Mouse (Mus musculus) regulatory T cell (primary cell): ENCODE results near the gene Galnt7.

Experiments
- in situ Hi-C: fragments of 300-600 bp; cut with MboI, MseI; formaldehyde crosslinking; loops from one replicate; pipeline ENCODE4 v1.15.1; 2025; ENCODE audit warnings: high pct_unique_total_duplicates

Galnt7 gene

DNA sequence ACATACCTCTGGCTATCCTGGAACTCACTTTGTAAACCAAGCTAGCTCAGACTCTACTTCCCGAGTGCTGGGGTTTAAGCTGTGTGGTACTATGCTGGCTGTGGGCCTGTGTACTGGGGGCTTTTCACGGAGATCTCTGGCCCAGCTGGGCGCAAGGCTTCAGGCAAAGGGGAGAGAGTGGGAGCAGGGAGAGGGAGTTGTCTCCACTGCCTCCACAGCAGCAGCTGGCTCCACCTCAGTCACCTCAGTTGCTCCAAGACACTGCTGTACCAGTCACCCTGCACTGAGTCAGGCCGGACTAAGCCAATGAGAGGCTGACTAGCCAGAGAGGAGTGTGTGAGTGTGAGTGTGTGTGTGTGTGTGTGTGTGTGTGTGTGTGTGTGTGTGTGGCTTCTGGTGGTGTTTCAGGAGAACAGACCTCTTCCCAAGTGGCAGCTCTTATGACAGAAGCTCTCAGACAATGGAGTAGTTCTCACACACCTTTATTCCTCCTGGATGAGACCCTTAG is 145.2 kb downstream of the Galnt7 start:
- in situ Hi-C loops = loop anchor here (10.0 kb wide), 1 partner anchor 73 kb away; no protein-coding TSS in a partner anchor

DNA sequence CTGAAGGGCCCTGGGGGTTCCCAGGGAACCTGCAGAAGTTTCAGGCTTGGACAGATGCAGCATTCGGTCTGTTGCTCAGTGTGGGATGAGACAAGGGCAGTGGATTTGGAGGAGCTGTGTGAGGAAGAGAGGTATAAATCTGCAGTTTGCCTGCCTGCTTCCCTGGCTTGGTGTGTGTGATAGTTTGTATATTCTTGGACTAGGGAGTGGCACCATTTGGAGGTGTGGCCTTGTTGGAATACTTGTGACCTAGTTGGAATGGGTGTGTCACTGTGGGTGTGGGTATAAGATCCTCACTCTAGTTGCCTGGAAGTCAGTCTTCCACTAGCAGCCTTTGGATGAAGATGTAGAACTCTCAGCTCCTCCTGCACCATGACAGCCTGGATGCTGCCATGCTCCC is 147.3 kb downstream of the Galnt7 start:
- in situ Hi-C loops = loop anchor here (10.0 kb wide), 1 partner anchor 71 kb away; no protein-coding TSS in a partner anchor

DNA sequence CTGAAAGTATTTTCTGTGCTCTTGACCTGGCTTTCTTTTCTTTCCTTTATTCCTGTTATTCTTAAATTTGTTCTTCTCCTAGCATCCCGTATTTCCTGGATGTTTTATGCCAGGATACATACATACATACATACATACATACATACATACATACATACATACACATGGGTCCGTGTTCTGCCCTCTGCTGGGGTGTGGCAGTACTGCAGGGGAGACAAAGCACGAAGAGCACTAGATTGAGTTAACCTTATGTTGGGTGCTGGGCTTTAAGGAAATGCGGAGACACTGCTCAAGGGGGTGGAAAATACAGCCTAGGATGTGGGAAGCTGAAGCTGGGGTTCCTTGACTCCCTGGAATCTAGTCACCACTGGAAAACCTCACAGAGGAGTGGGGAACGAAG is 149.2 kb downstream of the Galnt7 start:
- in situ Hi-C loops = loop anchor here (10.0 kb wide), 1 partner anchor 69 kb away; no protein-coding TSS in a partner anchor

- in situ Hi-C loops = no loop called here
Observed at GRCm38 (mm10) chr8:57498847-57499511, 153.9 kb downstream of the Galnt7 start.

GRCm38 (mm10) chr8:57498494-57498846 is 154.4 kb downstream of the Galnt7 start:
- in situ Hi-C loops = no loop called here

- in situ Hi-C loops = no loop called here
Observed at GRCm38 (mm10) chr8:57491873-57492272, 161.0 kb downstream of the Galnt7 start.

DNA sequence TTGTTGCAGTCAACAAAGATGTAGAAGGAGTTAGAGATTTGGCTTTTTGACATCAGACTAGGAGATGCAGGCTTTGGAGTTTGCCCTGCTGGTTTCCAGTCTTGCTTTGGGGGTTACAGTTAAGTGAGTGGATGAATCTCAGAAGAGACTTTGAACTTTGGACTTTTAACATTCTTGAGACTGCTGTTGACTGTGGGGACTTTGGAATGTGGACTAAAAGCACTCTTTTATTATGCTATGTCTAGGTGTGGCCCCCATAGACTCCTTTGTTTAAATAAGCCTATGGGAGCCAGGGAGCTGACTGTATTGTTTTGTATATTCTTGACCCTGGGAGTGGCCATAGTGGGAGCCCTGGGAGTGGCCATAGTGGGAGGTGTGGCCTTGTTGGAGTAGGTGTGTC is 162.9 kb downstream of the Galnt7 start:
- in situ Hi-C loops = no loop called here

DNA sequence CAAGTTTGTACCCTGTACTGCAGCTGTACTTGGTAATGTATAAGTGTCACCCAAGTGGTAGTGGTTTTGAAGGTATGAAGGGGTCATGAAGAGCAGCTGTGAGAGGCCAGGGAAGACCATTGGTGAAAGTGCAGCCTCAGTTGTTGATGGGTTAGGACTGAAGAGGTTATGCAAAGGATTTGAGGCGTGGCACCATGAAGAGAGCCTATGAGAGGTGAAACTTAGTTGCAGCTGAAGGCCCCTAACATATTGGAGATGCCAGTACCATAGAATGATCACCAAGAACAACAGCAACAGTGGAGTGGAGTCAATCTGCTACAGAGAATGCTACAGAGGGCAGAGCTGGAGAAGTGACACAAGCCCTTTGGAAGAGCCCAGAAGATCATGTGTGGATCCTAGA is 163.5 kb downstream of the Galnt7 start:
- in situ Hi-C loops = no loop called here

- in situ Hi-C loops = no loop called here
Observed at GRCm38 (mm10) chr8:57488312-57488765, 164.5 kb downstream of the Galnt7 start.

DNA sequence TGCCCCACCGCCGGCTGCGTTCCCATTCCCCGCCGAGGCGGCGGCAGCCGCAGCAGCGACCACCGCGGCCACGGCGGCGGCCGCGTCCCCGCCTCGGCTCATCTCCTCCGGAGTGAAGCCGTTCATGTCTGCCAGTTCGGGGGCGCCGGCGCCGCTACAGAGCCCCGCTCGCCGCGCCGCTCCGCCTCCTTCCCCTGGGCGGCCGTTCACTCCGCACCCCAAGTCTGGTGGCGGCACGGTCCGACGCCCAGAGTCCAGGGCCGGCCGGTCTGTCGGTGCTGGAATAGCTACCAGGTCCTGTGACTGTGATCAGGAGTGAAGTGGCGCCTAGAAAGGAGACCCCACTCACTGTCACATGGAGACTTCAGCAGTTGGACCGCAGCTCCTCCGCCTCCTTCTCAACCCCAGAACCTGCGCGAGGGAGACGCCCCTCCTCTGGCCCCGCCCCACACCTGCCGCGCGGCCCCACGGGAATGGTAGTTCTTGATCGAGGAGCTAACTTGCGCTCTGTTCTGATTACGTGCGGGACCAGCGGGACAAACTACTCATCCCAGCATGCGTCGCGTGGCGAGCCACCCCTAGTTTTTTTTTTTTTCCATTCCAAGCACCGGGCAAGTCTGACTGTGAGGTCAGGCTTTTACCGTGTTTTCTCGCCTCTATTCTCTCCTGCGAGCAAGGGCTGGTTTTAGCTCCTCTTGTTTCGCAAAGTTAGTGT is 165.2 kb downstream of the Galnt7 start, which contains the start of gene Sap30:
Sap30 (minus strand) TSS at position 420 of the 715 bp plus-strand sequence.
- in situ Hi-C loops = no loop called here

- in situ Hi-C loops = no loop called here
Observed at GRCm38 (mm10) chr8:57486491-57487440, 166.1 kb downstream of the Galnt7 start.

GRCm38 (mm10) chr8:57480606-57481005 is 172.2 kb downstream of the Galnt7 start:
- in situ Hi-C loops = no loop called here

GRCm38 (mm10) chr8:57479700-57480099 is 173.1 kb downstream of the Galnt7 start:
- in situ Hi-C loops = no loop called here

- in situ Hi-C loops = no loop called here
Observed at GRCm38 (mm10) chr8:57478406-57478805, 174.4 kb downstream of the Galnt7 start.
